Mouse (Mus musculus) hindbrain, embryonic 11.5 days (tissue): Measurements from ENCODE around the gene Cpox. TPM values are rescaled to one million over a fixed set of nuclear protein-coding genes. Genes with fewer than 3 reads are reported as not detected.

Experiments used
- ATAC-seq: fragments of 200-750 bp; cut with Nextera tagmentation; 2 replicates; pipeline ENCODE4 v1.8.0; 2017; ENCODE audit warnings: mild to moderate bottlenecking, moderate TSS enrichment, moderate library complexity; ENCODE audit not compliant: low FRiP score
- DNase-seq: peaks from one replicate; pipeline ENCODE4 v3.0.0-alpha.2; 2015; ENCODE audit warnings: low spot score
- H3K27ac ChIP-seq: fragments of 300-500 bp; sonication (generic); 2 replicates; pipeline ENCODE4 v1.5.1; 2014; ENCODE audit warnings: mild to moderate bottlenecking, low read depth, low read length
- H3K27me3 ChIP-seq: fragments of 300-500 bp; sonication (generic); 2 replicates; pipeline ENCODE4 v1.6.1; 2014; ENCODE audit warnings: mild to moderate bottlenecking, low read length, moderate library complexity, mixed read lengths; ENCODE audit not compliant: control insufficient read depth, insufficient read depth
- H3K36me3 ChIP-seq: fragments of 300-500 bp; sonication (generic); 2 replicates; pipeline ENCODE4 v1.6.1; 2014; ENCODE audit warnings: mild to moderate bottlenecking, low read length, moderate library complexity, mixed read lengths; ENCODE audit not compliant: control insufficient read depth, insufficient read depth
- H3K4me1 ChIP-seq: fragments of 300-500 bp; sonication (generic); replicated peaks from 2 replicates; pipeline ENCODE4 v1.6.1; 2014; ENCODE audit warnings: low read length, mixed read lengths; ENCODE audit not compliant: control insufficient read depth, insufficient read depth
- H3K4me2 ChIP-seq: fragments of 300-500 bp; sonication (generic); replicated peaks from 2 replicates; pipeline ENCODE4 v1.6.1; 2014; ENCODE audit warnings: mild to moderate bottlenecking, low read depth, low read length
- H3K4me3 ChIP-seq: fragments of 300-500 bp; sonication (generic); 2 replicates; pipeline ENCODE4 v1.5.1; 2014; ENCODE audit warnings: low read depth, low read length
- H3K9ac ChIP-seq: fragments of 300-500 bp; sonication (generic); 2 replicates; pipeline ENCODE4 v1.6.1; 2014; ENCODE audit warnings: low read depth, low read length
- H3K9me3 ChIP-seq: fragments of 300-500 bp; sonication (generic); 2 replicates; pipeline ENCODE4 v1.6.1; 2016; ENCODE audit warnings: low read length; ENCODE audit not compliant: control insufficient read depth
- WGBS: fragments of 180-500 bp; shearing (Covaris S2); extraction: QIAGEN DNeasy Blood & Tissue Kit; methylation state at CpG from one replicate; pipeline ENCODE4 v1.1.7; 2014; 5-methylcytosine and 5-hydroxymethylcytosine counted together
- polyA plus RNA-seq: library from polyadenylated mRNA; unstranded; fragments of >200 nt; fragmentation: Nextera tagmentation; extraction: Ambion mirVana; gene quantifications from 2 replicates; pipeline ENCODE4 v1.2.1, GENCODE M21; 2014

The Cpox gene
- polyA plus RNA-seq, 1 experiment from 2014 or later = 23.4 TPM

- Histone ChIP-seq H3K27ac (no peak overlapping the region), H3K9ac (no peak overlapping the region), H3K4me2 (no peak overlapping the region), H3K9me3 (no peaks in the 10 kb centered on the region), H3K4me3 (no peak overlapping the region), H3K27me3 (no peaks in the 10 kb centered on the region), H3K4me1 (no peaks in the 10 kb centered on the region), H3K36me3 (no peaks in the 10 kb centered on the region)
- WGBS = 82% methylated on average over 12 of the region's 12 CpGs
- DNase-seq = no peak
- no peak for ATAC-seq
Measured at GRCm38 (mm10) chr16:58700816-58701424, 30.8 kb downstream of the Cpox start.

- DNase-seq = no peak
- no peak overlapping the region for H3K27ac ChIP-seq
- H3K9me3 ChIP-seq = no peaks in the 10 kb centered on the region
- H3K27me3 ChIP-seq = no peaks in the 10 kb centered on the region
- H3K9ac ChIP-seq = no peak overlapping the region
- H3K4me3 ChIP-seq = no peak overlapping the region
- ATAC-seq = no peak
- no peaks in the 10 kb centered on the region for H3K36me3 ChIP-seq
- no peak overlapping the region for H3K4me2 ChIP-seq
- no peaks in the 10 kb centered on the region for H3K4me1 ChIP-seq
- WGBS = 77% methylated on average over 6 of the region's 6 CpGs
Measured at GRCm38 (mm10) chr16:58701779-58702178, 31.7 kb downstream of the Cpox start.

- DNase-seq (no peak), ATAC-seq (no peak)
- Histone ChIP-seq H3K9ac (no peak overlapping the region), H3K4me1 (no peaks in the 10 kb centered on the region), H3K27me3 (no peaks in the 10 kb centered on the region), H3K4me2 (no peak overlapping the region), H3K27ac (no peak overlapping the region), H3K36me3 (no peaks in the 10 kb centered on the region), H3K9me3 (no peaks in the 10 kb centered on the region), H3K4me3 (no peak overlapping the region)
- WGBS = 85% methylated on average over 10 of the region's 10 CpGs
Measured at GRCm38 (mm10) chr16:58702329-58702932, 32.3 kb downstream of the Cpox start.

GRCm38 (mm10) chr16:58703382-58704124 is 33.5 kb downstream of the Cpox start:
- H3K9me3 ChIP-seq = no peaks in the 10 kb centered on the region
- WGBS = 58% methylated on average over 10 of the region's 10 CpGs
- DNase-seq (no peak), ATAC-seq (no peak)
- H3K9ac ChIP-seq = no peak overlapping the region
- H3K27ac ChIP-seq = no peak overlapping the region
- H3K27me3 ChIP-seq = no peaks in the 10 kb centered on the region
- no peak overlapping the region for H3K4me3 ChIP-seq
- H3K4me1 ChIP-seq = no peaks in the 10 kb centered on the region
- no peaks in the 10 kb centered on the region for H3K36me3 ChIP-seq
- H3K4me2 ChIP-seq = no peak overlapping the region

GRCm38 (mm10) chr16:58704999-58705398 is 34.9 kb downstream of the Cpox start:
- DNase-seq (no peak), ATAC-seq (no peak)
- H3K4me3 ChIP-seq = no peak overlapping the region
- H3K4me1 ChIP-seq = no peaks in the 10 kb centered on the region
- no peaks in the 10 kb centered on the region for H3K9me3 ChIP-seq
- H3K36me3 ChIP-seq = no peaks in the 10 kb centered on the region
- H3K9ac ChIP-seq = no peak overlapping the region
- no peak overlapping the region for H3K27ac ChIP-seq
- no peak overlapping the region for H3K4me2 ChIP-seq
- no peaks in the 10 kb centered on the region for H3K27me3 ChIP-seq

GRCm38 (mm10) chr16:58707276-58707905 is 37.3 kb downstream of the Cpox start:
- DNase-seq = no peak
- 90% methylated on average over 4 of the region's 4 CpGs for WGBS

GRCm38 (mm10) chr16:58708601-58709475 is 38.7 kb downstream of the Cpox start:
- Histone ChIP-seq H3K36me3 (no peaks in the 10 kb centered on the region), H3K27ac (no peak overlapping the region), H3K4me2 (no peak overlapping the region), H3K4me3 (no peak overlapping the region), H3K4me1 (no peaks in the 10 kb centered on the region), H3K27me3 (no peaks in the 10 kb centered on the region), H3K9me3 (no peaks in the 10 kb centered on the region), H3K9ac (no peak overlapping the region)
- ATAC-seq (no peak), DNase-seq (no peak)
- WGBS = 85% methylated on average over 3 of the region's 3 CpGs

More at GRCm38 (mm10) chr16:58707276-58707905, 37.3 kb downstream of the Cpox start:
- Histone ChIP-seq H3K9ac (no peak overlapping the region), H3K27ac (no peak overlapping the region), H3K4me2 (no peak overlapping the region), H3K9me3 (no peaks in the 10 kb centered on the region), H3K27me3 (no peaks in the 10 kb centered on the region), H3K4me1 (no peaks in the 10 kb centered on the region), H3K36me3 (no peaks in the 10 kb centered on the region), H3K4me3 (no peak overlapping the region)
- ATAC-seq = no peak

GRCm38 (mm10) chr16:58709536-58709935 is 39.4 kb downstream of the Cpox start:
- H3K9me3 ChIP-seq = no peaks in the 10 kb centered on the region
- DNase-seq = no peak
- no peaks in the 10 kb centered on the region for H3K4me1 ChIP-seq
- no peak for ATAC-seq
- no peaks in the 10 kb centered on the region for H3K27me3 ChIP-seq
- no peak overlapping the region for H3K9ac ChIP-seq
- H3K36me3 ChIP-seq = no peaks in the 10 kb centered on the region
- 75% methylated on average over 4 of the region's 4 CpGs for WGBS
- no peak overlapping the region for H3K4me2 ChIP-seq
- no peak overlapping the region for H3K4me3 ChIP-seq
- H3K27ac ChIP-seq = no peak overlapping the region
